Mouse (Mus musculus) bone marrow macrophage, adult 2 months (primary cell): Measurements from ENCODE around the gene Ldhc.
"Not testable (repeated sequence)": the region's sequence is repeated elsewhere in the genome, so short reads cannot be mapped to it uniquely, and the experiment has no call there.

Experiments
- CTCF ChIP-seq: IDR thresholded peaks from 2 replicates; pipeline ENCODE4 v1.5.1; 2012; ENCODE audit warnings: low read depth, mild to moderate bottlenecking, low read length, moderate library complexity
- POLR2A ChIP-seq: IDR thresholded peaks from 2 replicates; pipeline ENCODE4 v1.6.1; 2012; ENCODE audit warnings: mild to moderate bottlenecking, low read depth, low read length, borderline replicate concordance

DNA sequence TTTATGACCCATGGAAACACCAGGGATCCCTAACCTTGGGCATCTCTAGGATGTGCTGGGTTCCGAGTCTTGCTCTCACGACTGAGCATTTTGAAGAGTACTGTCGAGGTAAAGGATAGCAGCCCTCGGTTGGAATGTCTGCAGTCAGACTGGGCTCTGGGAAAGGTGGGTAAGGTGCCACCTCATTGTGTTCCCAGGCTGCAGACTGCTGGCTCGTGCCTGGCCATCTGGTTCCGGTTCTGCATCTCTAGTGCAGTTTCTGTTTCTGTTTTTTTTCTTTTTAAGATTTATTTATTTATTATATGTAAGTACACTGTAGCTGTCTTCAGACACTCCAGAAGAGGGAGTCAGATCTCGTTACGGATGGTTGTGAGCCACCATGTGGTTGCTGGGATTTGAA lies 20.9 kb downstream of the Ldhc start:
- not testable (repeated sequence) for TF ChIP-seq CTCF, POLR2A
